Mouse (Mus musculus): ENCODE results near the gene Nmnat3. TPM values are rescaled to one million over a fixed set of nuclear protein-coding genes. Genes with fewer than 3 reads are reported as not detected.
A peak's percentile ranks its signal among the peaks of the same experiment; 100 is the strongest.

Gene Nmnat3
- polyA plus RNA-seq, 1 experiment from 2014 or later = 14.2 TPM

DNA sequence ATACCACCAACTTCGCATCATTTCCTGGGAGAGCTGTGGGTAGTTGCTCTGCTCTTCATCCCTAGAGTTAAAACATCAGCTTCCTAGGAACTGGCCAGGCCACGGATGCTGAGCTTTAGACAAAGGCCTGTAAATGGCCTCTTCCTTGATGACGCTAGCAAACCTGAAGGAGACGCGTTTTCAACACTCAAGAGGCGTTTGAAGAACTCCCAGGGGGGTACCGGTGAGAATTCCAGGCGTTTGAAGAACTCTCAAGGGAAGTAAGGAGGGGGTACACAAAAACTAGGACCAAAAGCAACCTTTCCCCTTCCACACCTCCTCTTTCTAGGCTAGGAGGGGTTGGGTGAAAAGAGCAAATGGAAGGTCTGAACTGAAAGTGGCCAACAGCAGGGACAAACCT is 137.1 kb downstream of the Nmnat3 start:
- H3K36me3 ChIP-seq (replicated peaks; ENCODE audit: insufficient read depth, low read length) = no peaks in the 10 kb centered on the region
- TF ChIP-seq CTCF (IDR thresholded peaks at IDR 0.05; ENCODE audit: low read depth) = no peak
- peak overlapping the region; percentile 52 for H3K4me3 ChIP-seq (ENCODE audit: low read depth, low read length)
- peak overlapping the region; percentile 70 for H3K4me2 ChIP-seq (ENCODE audit: low read depth, low read length)
- no peak for ATAC-seq
- peaks cover 25% of the 10 kb centered on the region for H3K4me1 ChIP-seq (ENCODE audit: insufficient read depth)
- peak overlapping the region; percentile 64 for H3K9ac ChIP-seq (replicated peaks)
- H3K9me3 ChIP-seq (ENCODE audit: low read length) = no peaks in the 10 kb centered on the region
- H3K27ac ChIP-seq (ENCODE audit: low read depth) = peak overlapping the region; percentile 96
- 8% methylated on average over 8 of the region's 8 CpGs for WGBS (ENCODE audit: insufficient replicate concordance)
- peaks cover 3% of the 10 kb centered on the region; the same call in 1 of the 2 replicates for H3K27me3 ChIP-seq (ENCODE audit: insufficient read depth, low read length)
- DNase-seq = no peak

GRCm38 (mm10) chr9:98424725-98425210 is 137.5 kb downstream of the Nmnat3 start:
- H3K4me1 ChIP-seq (ENCODE audit: insufficient read depth) = peaks cover 30% of the 10 kb centered on the region
- H3K27me3 ChIP-seq (ENCODE audit: insufficient read depth, low read length) = peaks cover 3% of the 10 kb centered on the region; the same call in 1 of the 2 replicates
- H3K9me3 ChIP-seq (ENCODE audit: low read length) = no peaks in the 10 kb centered on the region
- peak overlapping the region; percentile 96 for H3K27ac ChIP-seq (ENCODE audit: low read depth)
- H3K36me3 ChIP-seq (replicated peaks; ENCODE audit: insufficient read depth, low read length) = no peaks in the 10 kb centered on the region
- H3K4me3 ChIP-seq (ENCODE audit: low read depth, low read length) = peak overlapping the region; percentile 52
- WGBS (ENCODE audit: insufficient replicate concordance) = under 1% methylated on average over 41 of the region's 42 CpGs
- ATAC-seq (peak; percentile 58), DNase-seq (peak; percentile 76)
- no peak for TF ChIP-seq EP300 (IDR thresholded peaks at IDR 0.05; ENCODE audit: low read depth)
- no peak for TF ChIP-seq CTCF (IDR thresholded peaks at IDR 0.05; ENCODE audit: low read depth)
- peak overlapping the region; percentile 70 for H3K4me2 ChIP-seq (ENCODE audit: low read depth, low read length)
- peak overlapping the region; percentile 58 for H3K9ac ChIP-seq (replicated peaks)

- peaks cover 34% of the 10 kb centered on the region for H3K4me1 ChIP-seq (ENCODE audit: insufficient read depth)
- DNase-seq (no peak), ATAC-seq (no peak)
- 13% methylated on average over 19 of the region's 19 CpGs for WGBS (ENCODE audit: insufficient replicate concordance)
- no peaks in the 10 kb centered on the region for H3K36me3 ChIP-seq (replicated peaks; ENCODE audit: insufficient read depth, low read length)
- peak overlapping the region; percentile 70 for H3K4me2 ChIP-seq (ENCODE audit: low read depth, low read length)
- TF ChIP-seq EP300 (IDR thresholded peaks at IDR 0.05; ENCODE audit: low read depth) (no peak), CTCF (IDR thresholded peaks at IDR 0.05; ENCODE audit: low read depth) (no peak)
- peak overlapping the region; percentile 58 for H3K9ac ChIP-seq (replicated peaks)
- no peaks in the 10 kb centered on the region for H3K9me3 ChIP-seq (ENCODE audit: low read length)
- H3K4me3 ChIP-seq (ENCODE audit: low read depth, low read length) = peak overlapping the region; percentile 52
- peak overlapping the region; percentile 96 for H3K27ac ChIP-seq (ENCODE audit: low read depth)
- peaks cover 3% of the 10 kb centered on the region; the same call in 1 of the 2 replicates for H3K27me3 ChIP-seq (ENCODE audit: insufficient read depth, low read length)
Measured at GRCm38 (mm10) chr9:98425351-98425880, 138.2 kb downstream of the Nmnat3 start.

DNA sequence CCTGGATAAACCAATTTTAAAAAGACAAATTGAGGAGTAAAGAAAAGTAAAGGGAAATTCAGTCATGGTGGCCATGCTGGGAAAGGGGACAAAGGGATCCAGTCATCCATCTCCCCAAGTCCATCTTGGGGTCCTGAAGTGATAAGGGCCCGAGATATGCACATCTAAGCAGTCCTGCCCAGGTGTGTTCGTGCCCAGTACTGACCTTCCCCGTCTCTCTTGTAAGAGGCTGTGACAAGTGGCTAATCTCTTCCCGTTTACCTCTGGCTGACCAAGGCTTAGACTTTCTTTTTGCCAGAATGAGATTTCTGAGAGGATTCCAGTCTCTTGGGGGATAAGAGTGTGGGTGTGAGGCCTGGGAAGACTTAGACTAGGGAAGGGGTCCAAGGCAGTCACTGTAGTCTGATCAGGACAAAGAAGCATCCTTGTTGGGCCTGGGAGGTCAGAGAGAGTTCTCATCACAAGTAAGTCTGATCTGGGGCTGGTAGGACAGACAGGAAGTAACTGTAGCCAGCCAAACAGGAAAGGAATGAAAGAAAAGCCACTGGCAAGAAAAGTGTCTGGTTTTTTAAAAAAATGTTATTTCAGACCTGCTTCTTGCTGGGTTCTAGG is 140.8 kb downstream of the Nmnat3 start:
- Histone ChIP-seq H3K27ac (ENCODE audit: low read depth) (peak overlapping the region; percentile 24; the same call in 1 of the 2 replicates), H3K27me3 (ENCODE audit: insufficient read depth, low read length) (peaks cover 3% of the 10 kb centered on the region; the same call in 1 of the 2 replicates), H3K4me3 (ENCODE audit: low read depth, low read length) (no peak overlapping the region), H3K9ac (replicated peaks) (no peak overlapping the region), H3K9me3 (ENCODE audit: low read length) (no peaks in the 10 kb centered on the region), H3K4me1 (ENCODE audit: insufficient read depth) (peaks cover 39% of the 10 kb centered on the region), H3K36me3 (replicated peaks; ENCODE audit: insufficient read depth, low read length) (no peaks in the 10 kb centered on the region), H3K4me2 (ENCODE audit: low read depth, low read length) (0 out of 2 replicates have a peak overlapping the region, but pooled peaks have one; percentile 70)
- TF ChIP-seq CTCF (IDR thresholded peaks at IDR 0.05; ENCODE audit: low read depth) (no peak), EP300 (IDR thresholded peaks at IDR 0.05; ENCODE audit: low read depth) (no peak)
- no peak for ATAC-seq
- WGBS (ENCODE audit: insufficient replicate concordance) = 64% methylated on average over 4 of the region's 4 CpGs
- DNase-seq = no peak

DNA sequence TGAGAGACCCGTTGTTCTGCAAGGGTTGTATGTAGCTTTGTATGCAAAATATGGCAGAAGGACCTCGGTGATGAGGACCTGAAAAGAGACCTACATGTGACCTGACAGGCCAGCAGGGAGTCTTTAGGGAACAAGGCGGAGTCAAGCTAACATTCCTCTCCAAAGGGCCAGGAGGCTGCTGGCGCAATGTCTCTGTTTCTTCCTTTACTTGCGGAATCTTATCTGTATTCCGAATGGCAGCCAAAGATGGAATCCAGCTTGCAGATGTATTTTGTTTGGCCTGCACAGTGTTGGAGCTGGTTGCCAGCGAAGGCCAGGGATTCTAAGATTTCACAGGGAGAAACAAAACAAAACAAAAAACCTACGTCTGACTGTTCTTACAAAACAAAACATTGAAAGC is 141.5 kb downstream of the Nmnat3 start:
- H3K4me1 ChIP-seq (ENCODE audit: insufficient read depth) = peaks cover 41% of the 10 kb centered on the region
- no peak overlapping the region for H3K4me3 ChIP-seq (ENCODE audit: low read depth, low read length)
- DNase-seq = no peak

GRCm38 (mm10) chr9:98429806-98430205 is 142.6 kb downstream of the Nmnat3 start:
- 49% methylated on average over 7 of the region's 7 CpGs for WGBS (ENCODE audit: insufficient replicate concordance)
- DNase-seq = peak; percentile 27
- Histone ChIP-seq H3K4me2 (ENCODE audit: low read depth, low read length) (0 out of 2 replicates have a peak overlapping the region, but pooled peaks have one; percentile 13), H3K9ac (replicated peaks) (no peak overlapping the region; the same call in 1 of the 2 replicates), H3K27ac (ENCODE audit: low read depth) (peak overlapping the region; percentile 12), H3K9me3 (ENCODE audit: low read length) (no peaks in the 10 kb centered on the region), H3K36me3 (replicated peaks; ENCODE audit: insufficient read depth, low read length) (no peaks in the 10 kb centered on the region), H3K4me3 (ENCODE audit: low read depth, low read length) (no peak overlapping the region), H3K4me1 (ENCODE audit: insufficient read depth) (peaks cover 48% of the 10 kb centered on the region), H3K27me3 (ENCODE audit: insufficient read depth, low read length) (peaks cover under 1% of the 10 kb centered on the region; the same call in 1 of the 2 replicates)
- no peak for TF ChIP-seq CTCF (IDR thresholded peaks at IDR 0.05; ENCODE audit: low read depth)
- ATAC-seq = no peak

More for the DNA sequence above, 141.5 kb downstream of the Nmnat3 start:
- H3K27ac ChIP-seq (ENCODE audit: low read depth) = peak overlapping the region; percentile 24
- 68% methylated on average over 8 of the region's 8 CpGs for WGBS (ENCODE audit: insufficient replicate concordance)
- H3K9ac ChIP-seq (replicated peaks) = 0 out of 2 replicates have a peak overlapping the region, but pooled peaks have one; percentile 26
- peaks cover 3% of the 10 kb centered on the region; the same call in 1 of the 2 replicates for H3K27me3 ChIP-seq (ENCODE audit: insufficient read depth, low read length)
- ATAC-seq = no peak
- no peak for TF ChIP-seq CTCF (IDR thresholded peaks at IDR 0.05; ENCODE audit: low read depth)
- TF ChIP-seq EP300 (IDR thresholded peaks at IDR 0.05; ENCODE audit: low read depth) = no peak
- no peaks in the 10 kb centered on the region for H3K9me3 ChIP-seq (ENCODE audit: low read length)
- no peaks in the 10 kb centered on the region for H3K36me3 ChIP-seq (replicated peaks; ENCODE audit: insufficient read depth, low read length)
- H3K4me2 ChIP-seq (ENCODE audit: low read depth, low read length) = 0 out of 2 replicates have a peak overlapping the region, but pooled peaks have one; percentile 13

All from liver, postnatal 0 days (tissue).